Mouse (Mus musculus) lung, adult 2 months (tissue): ENCODE results near the gene Akt1. TPM values are rescaled to one million over a fixed set of nuclear protein-coding genes. Genes with fewer than 3 reads are reported as not detected.

Source experiments
- DNase-seq: peaks from one replicate; pipeline ENCODE4 v3.0.0; 2022
- H3K4me1 ChIP-seq: fragments of 200-500 bp; 2 replicates; pipeline ENCODE4 v1.6.1; 2011; ENCODE audit warnings: low read length; ENCODE audit not compliant: control insufficient read depth, insufficient read depth
- H3K4me3 ChIP-seq: fragments of 200-500 bp; replicated peaks from 2 replicates; pipeline ENCODE3; 2011; ENCODE audit warnings: low read depth, mild to moderate bottlenecking, control low read depth, low read length; ENCODE audit errors: extremely low read depth
- CTCF ChIP-seq: fragments of 200-500 bp; IDR thresholded peaks from 2 replicates; pipeline ENCODE4 v1.5.1; 2011; ENCODE audit warnings: mild to moderate bottlenecking, low read length, control low read depth; ENCODE audit not compliant: insufficient read depth
- POLR2A ChIP-seq: fragments of 200-500 bp; IDR thresholded peaks from 2 replicates; pipeline ENCODE4 v1.6.1; 2011; ENCODE audit warnings: low read depth, mild to moderate bottlenecking, control low read depth, low read length, borderline replicate concordance; ENCODE audit errors: extremely low read depth
- WGBS: fragments of 180-500 bp; shearing (Covaris S2); methylation state at CpG from one replicate; pipeline ENCODE4 v1.1.7; 2018; 5-methylcytosine and 5-hydroxymethylcytosine counted together
- polyA plus RNA-seq: library from polyadenylated mRNA; depleted of rRNA; stranded (reverse); fragments of >200 nt; gene quantifications from 2 replicates; pipeline ENCODE4 v1.2.3, GENCODE M21; 2012

The Akt1 gene
- polyA plus RNA-seq, 1 experiment, result 187 TPM

GRCm38 (mm10) chr12:112671891-112672290, 2.8 kb downstream of the Akt1 start:
- no peak overlapping the region for H3K4me3 ChIP-seq
- 74% methylated on average over 7 of the region's 7 CpGs for WGBS
- peaks cover 43% of the 10 kb centered on the region for H3K4me1 ChIP-seq
- TF ChIP-seq CTCF, result peak; percentile 20; the same call in 1 of the 2 replicates
- TF ChIP-seq POLR2A, result no peak
- DNase-seq, result no peak

GRCm38 (mm10) chr12:112670718-112671393, 3.8 kb downstream of the Akt1 start:
- no peak overlapping the region for H3K4me3 ChIP-seq
- TF ChIP-seq POLR2A, result no peak
- TF ChIP-seq CTCF, result no peak
- DNase-seq, result no peak
- peaks cover 47% of the 10 kb centered on the region for H3K4me1 ChIP-seq
- 23% methylated on average over 9 of the region's 9 CpGs for WGBS

GRCm38 (mm10) chr12:112667619-112668297, 6.9 kb downstream of the Akt1 start:
- no peak for DNase-seq
- 25% methylated on average over 10 of the region's 10 CpGs for WGBS
- TF ChIP-seq POLR2A, result no peak
- no peak for TF ChIP-seq CTCF
- Histone ChIP-seq H3K4me3 (no peak overlapping the region), H3K4me1 (peaks cover 51% of the 10 kb centered on the region)

DNA sequence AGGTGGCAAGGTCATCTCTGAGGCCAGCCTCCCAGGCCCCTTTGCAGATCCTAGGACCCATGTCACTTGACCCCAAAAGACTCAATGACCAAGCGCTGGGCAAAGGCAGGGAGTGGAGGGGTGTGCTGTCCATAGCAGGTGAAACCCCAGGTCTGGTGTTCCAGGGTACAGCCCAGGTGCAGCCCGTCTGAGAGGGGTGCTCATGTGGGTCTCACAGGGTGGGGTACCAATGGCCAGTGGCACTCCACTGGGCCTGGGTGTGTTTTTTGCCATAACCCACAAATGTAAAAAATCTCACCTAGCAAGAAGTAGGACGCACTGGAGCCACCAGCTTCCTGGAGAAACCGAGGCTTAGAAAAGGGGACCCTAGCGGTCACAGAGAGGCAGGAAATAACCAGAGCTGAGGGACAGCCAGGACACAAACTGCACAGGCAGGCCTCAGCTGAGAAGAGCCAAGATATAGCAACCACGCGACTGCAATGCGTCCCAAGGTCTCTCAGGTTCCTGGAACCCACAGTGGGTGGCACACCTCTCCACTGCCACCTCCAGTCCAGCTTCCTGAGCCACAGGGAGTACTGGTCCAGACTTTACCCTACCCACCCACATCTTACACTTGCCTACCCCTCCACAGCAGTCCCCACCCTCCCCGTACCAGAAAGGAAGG, 8.7 kb downstream of the Akt1 start:
- WGBS, result 58% methylated on average over 9 of the region's 9 CpGs
- DNase-seq, result no peak
- TF ChIP-seq POLR2A, result no peak
- TF ChIP-seq CTCF, result no peak
- H3K4me3 ChIP-seq, result no peak overlapping the region
- H3K4me1 ChIP-seq, result peaks cover 37% of the 10 kb centered on the region

DNA sequence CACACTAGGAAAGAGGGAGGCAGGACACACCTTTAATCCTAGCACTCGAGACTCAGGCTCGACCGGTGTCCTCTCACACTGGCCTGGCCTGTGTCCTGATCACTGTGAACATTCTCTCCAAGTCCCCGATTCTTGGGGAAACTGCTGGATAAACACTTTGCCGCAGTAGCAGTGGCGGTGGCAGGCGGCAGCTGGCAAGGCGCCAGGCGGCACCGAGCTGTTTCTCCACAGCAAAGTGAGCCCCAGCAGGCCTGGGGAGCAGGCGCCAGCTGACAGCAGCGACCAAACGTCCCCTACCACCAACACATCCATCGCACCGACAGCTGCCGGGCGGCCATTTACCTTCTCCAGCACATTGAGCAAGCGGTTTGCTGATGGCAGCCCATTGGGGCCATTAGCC, 9.2 kb downstream of the Akt1 start:
- peak; percentile 67 for DNase-seq
- TF ChIP-seq POLR2A (no peak), CTCF (no peak)
- WGBS, result 19% methylated on average over 18 of the region's 18 CpGs
- no peak overlapping the region for H3K4me3 ChIP-seq
- H3K4me1 ChIP-seq, result peaks cover 34% of the 10 kb centered on the region

DNA sequence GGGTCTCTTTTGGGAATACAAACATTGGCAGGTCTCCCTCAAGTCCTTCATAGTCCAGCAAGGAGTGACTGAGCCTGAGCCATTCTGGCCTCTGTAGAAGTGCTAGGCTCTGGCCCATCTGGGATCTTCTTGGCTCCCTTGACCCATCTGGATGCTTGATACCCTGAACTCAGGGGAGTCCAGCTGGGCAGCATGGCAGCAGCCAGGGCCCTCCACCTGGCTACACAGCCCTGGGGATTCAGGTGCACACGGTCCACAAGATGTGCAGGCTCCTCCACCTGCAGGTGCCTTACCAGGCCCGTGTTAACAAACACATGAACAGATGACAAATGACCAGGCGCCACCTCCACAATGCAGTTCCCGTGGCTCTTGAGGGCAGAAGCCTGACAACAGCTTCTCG, 10.0 kb downstream of the Akt1 start:
- WGBS, result 50% methylated on average over 5 of the region's 5 CpGs

DNA sequence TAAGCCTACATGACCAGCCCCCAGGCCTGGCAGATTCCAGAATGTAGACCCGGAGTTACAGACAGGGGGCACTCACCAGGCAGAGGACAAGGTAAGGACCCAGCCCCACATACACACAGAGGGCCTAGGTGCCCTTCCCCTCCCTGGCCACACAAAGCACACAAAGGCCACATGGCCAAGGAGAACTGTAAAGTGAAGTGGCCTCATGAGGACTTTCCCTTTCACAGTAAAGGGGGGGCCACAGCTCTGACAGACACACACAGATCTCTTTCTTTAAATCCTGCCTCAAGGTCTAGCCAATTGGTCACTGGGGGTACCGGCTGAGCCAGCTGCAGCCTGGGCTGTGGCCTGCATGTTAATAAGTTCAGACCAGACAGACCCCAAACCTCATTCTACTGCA, 10.6 kb downstream of the Akt1 start:
- Histone ChIP-seq H3K4me1 (peaks cover 34% of the 10 kb centered on the region), H3K4me3 (no peak overlapping the region)
- no peak for DNase-seq
- WGBS, result 50% methylated on average over 2 of the region's 2 CpGs
- TF ChIP-seq POLR2A (no peak), CTCF (0 out of 2 replicates have a peak, but pooled peaks have one; percentile 2)

More for the DNA sequence above, 10.0 kb downstream of the Akt1 start:
- peaks cover 34% of the 10 kb centered on the region for H3K4me1 ChIP-seq
- no peak for DNase-seq
- no peak overlapping the region for H3K4me3 ChIP-seq
- TF ChIP-seq POLR2A (no peak), CTCF (no peak)

GRCm38 (mm10) chr12:112663716-112664115, 11.0 kb downstream of the Akt1 start:
- DNase-seq, result no peak
- TF ChIP-seq POLR2A (no peak), CTCF (no peak)
- no peak overlapping the region for H3K4me3 ChIP-seq
- WGBS, result 79% methylated on average over 12 of the region's 12 CpGs
- H3K4me1 ChIP-seq, result peaks cover 31% of the 10 kb centered on the region

DNA sequence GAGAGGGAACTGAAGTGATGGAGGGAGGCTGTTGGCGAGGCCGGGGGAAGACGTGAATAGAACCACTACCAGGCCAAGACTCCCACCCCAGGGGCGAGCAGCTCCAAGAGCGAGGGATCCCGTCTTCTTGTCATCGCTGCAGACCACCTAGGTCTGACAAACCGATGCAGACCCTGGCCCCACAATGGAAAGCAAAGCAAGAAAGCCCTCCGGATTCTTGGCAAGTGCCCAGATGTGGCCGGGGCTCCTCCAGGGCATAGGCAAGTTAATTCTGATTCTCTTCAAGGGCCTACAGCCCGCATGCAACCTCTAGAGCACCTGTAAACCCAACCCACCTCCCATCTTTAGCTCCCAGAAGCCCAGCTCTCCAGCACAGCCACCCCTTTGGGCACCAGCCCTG, 11.4 kb downstream of the Akt1 start:
- no peak for TF ChIP-seq CTCF
- DNase-seq, result no peak
- 78% methylated on average over 11 of the region's 11 CpGs for WGBS
- peaks cover 27% of the 10 kb centered on the region for H3K4me1 ChIP-seq
- H3K4me3 ChIP-seq, result no peak overlapping the region

GRCm38 (mm10) chr12:112661851-112662250, 12.8 kb downstream of the Akt1 start:
- WGBS, result 67% methylated on average over 9 of the region's 9 CpGs
- peaks cover 19% of the 10 kb centered on the region for H3K4me1 ChIP-seq
- no peak overlapping the region for H3K4me3 ChIP-seq
- TF ChIP-seq POLR2A (no peak), CTCF (no peak)
- no peak for DNase-seq
